Mouse (Mus musculus) neural tube, embryonic 13.5 days (tissue): ENCODE measurements around the gene Raf1. TPM values are rescaled to one million over a fixed set of nuclear protein-coding genes. Genes with fewer than 3 reads are reported as not detected.

Experiments used
- ATAC-seq: fragments of 200-750 bp; cut with Nextera tagmentation; 2 replicates; pipeline ENCODE4 v1.8.0; 2017; ENCODE audit warnings: low read depth, mild to moderate bottlenecking, moderate TSS enrichment, moderate library complexity
- H3K27ac ChIP-seq: fragments of 300-500 bp; sonication (generic); replicated peaks from 2 replicates; pipeline ENCODE4 v1.5.1; 2015; ENCODE audit warnings: moderate library complexity, mild to moderate bottlenecking, inconsistent platforms
- H3K27me3 ChIP-seq: fragments of 300-500 bp; sonication (generic); 2 replicates; pipeline ENCODE4 v1.6.1; 2015; ENCODE audit warnings: mild to moderate bottlenecking, inconsistent platforms
- H3K36me3 ChIP-seq: fragments of 300-500 bp; sonication (generic); 2 replicates; pipeline ENCODE4 v1.6.1; 2015; ENCODE audit warnings: mild to moderate bottlenecking, inconsistent platforms
- H3K4me1 ChIP-seq: fragments of 300-500 bp; sonication (generic); replicated peaks from 2 replicates; pipeline ENCODE4 v1.6.1; 2015; ENCODE audit warnings: inconsistent platforms
- H3K4me2 ChIP-seq: fragments of 300-500 bp; sonication (generic); 2 replicates; pipeline ENCODE4 v1.6.1; 2015; ENCODE audit warnings: inconsistent platforms, mild to moderate bottlenecking, moderate library complexity
- H3K4me3 ChIP-seq: fragments of 300-500 bp; sonication (generic); 2 replicates; pipeline ENCODE4 v1.5.1; 2015; ENCODE audit warnings: mild to moderate bottlenecking, inconsistent platforms
- H3K9ac ChIP-seq: fragments of 300-500 bp; sonication (generic); 2 replicates; pipeline ENCODE4 v1.6.1; 2015; ENCODE audit warnings: moderate library complexity, mild to moderate bottlenecking, inconsistent platforms
- H3K9me3 ChIP-seq: fragments of 300-500 bp; sonication (generic); 2 replicates; pipeline ENCODE4 v1.6.1; 2016; ENCODE audit warnings: inconsistent platforms
- WGBS: fragments of 180-500 bp; shearing (Covaris S2); methylation state at CpG from one replicate; pipeline ENCODE4 v1.1.7; 2015; 5-methylcytosine and 5-hydroxymethylcytosine counted together
- polyA plus RNA-seq: library from polyadenylated mRNA; unstranded; fragments of >200 nt; fragmentation: Nextera tagmentation; extraction: Ambion mirVana; gene quantifications from 2 replicates; pipeline ENCODE4 v1.2.1, GENCODE M21; 2015

Raf1 gene
- polyA plus RNA-seq, 1 experiment from 2014 or later, result 141 TPM

DNA sequence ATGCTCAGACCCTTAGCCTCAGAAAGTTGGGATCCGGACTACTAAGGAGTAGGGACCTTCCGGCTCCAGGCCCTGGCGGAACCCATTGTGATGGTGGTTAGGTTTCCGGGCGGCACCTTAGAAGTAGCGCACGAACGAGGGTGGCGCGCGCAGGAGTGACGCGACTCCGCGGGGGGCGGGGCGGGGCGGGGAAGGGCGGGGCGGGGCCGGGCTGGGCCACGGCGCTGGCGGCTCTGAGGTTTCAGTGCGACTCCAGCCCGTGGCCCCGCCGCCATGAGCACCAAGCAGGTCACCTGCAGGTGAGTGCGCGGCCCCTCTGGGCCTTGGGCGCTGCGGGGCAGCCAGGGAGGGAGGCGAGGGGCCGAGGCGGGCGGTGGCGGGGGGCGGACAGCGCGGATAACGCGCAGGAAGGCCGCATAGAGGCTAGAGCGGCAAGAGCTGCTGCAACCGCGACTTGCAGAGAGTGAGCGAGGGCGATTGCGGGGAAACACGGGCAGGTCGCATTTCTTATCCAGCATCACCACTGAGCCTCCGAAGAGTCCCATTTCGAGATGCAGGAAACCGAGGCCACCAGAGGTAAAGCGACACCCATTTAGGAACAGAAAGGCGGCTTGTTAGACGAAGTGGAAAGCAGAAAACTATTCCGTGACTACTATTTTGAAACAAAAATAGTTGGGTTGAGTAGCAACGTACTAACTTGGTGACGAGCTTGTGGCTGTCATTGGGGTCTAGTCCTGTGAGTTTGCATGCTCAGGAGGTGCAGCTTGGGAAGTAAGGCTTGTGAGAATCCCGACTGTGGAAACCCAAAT, 74.5 kb downstream of the Raf1 start, which contains the start of gene Mkrn2:
TSS of gene Mkrn2 (plus strand) at position 188 of the 809 bp plus-strand sequence.
- Histone ChIP-seq H3K27ac (peak within 1 kb of the TSS; percentile 84), H3K4me1 (peaks cover 13% of the 10 kb centered on the region), H3K4me3 (peak within 1 kb of the TSS; percentile 76), H3K27me3 (no peaks in the 10 kb centered on the region), H3K9me3 (no peaks in the 10 kb centered on the region), H3K4me2 (peak within 1 kb of the TSS; percentile 77), H3K9ac (peak within 1 kb of the TSS; percentile 91), H3K36me3 (0 out of 2 replicates have a peak, but pooled peaks cover 6% of the 10 kb centered on the region)
- WGBS, result under 1% methylated on average over 61 of the region's 61 CpGs
- ATAC-seq, result peak; percentile 89

DNA sequence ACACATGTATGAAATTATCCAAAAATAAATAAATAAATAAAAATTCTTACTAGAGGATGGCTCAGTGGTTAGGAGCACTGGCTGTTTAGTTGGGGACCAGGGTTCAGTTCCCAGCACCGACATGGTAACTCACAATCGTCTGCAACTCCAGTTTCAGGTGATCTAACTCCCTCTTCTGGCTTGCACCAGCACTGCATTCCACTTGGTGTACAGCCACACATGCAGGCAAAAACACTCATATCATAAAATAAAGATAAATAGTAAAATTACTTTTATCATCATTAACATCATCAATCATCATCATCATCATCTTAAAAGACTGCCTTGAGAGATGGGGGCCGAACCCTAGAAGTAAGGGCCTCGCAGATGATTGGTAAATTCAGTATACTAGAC, 75.1 kb downstream of the Raf1 start:
- peaks cover 13% of the 10 kb centered on the region for H3K4me1 ChIP-seq
- ATAC-seq, result peak; percentile 22; the same call in 1 of the 2 replicates
- 67% methylated on average over 4 of the region's 4 CpGs for WGBS
- no peak overlapping the region for H3K27ac ChIP-seq
- H3K4me3 ChIP-seq, result peak overlapping the region; percentile 76
- H3K27me3 ChIP-seq, result no peaks in the 10 kb centered on the region
- no peak overlapping the region for H3K9ac ChIP-seq
- H3K9me3 ChIP-seq, result no peaks in the 10 kb centered on the region
- H3K4me2 ChIP-seq, result peak overlapping the region; percentile 77
- 0 out of 2 replicates have a peak, but pooled peaks cover 6% of the 10 kb centered on the region for H3K36me3 ChIP-seq

GRCm38 (mm10) chr6:115595667-115596066, 80.8 kb downstream of the Raf1 start:
- no peak for ATAC-seq
- Histone ChIP-seq H3K9me3 (no peaks in the 10 kb centered on the region), H3K36me3 (no peaks in the 10 kb centered on the region), H3K27me3 (no peaks in the 10 kb centered on the region), H3K4me3 (no peak overlapping the region), H3K27ac (no peak overlapping the region), H3K9ac (no peak overlapping the region), H3K4me1 (no peaks in the 10 kb centered on the region), H3K4me2 (no peak overlapping the region)
- WGBS, result 63% methylated on average over 3 of the region's 3 CpGs

DNA sequence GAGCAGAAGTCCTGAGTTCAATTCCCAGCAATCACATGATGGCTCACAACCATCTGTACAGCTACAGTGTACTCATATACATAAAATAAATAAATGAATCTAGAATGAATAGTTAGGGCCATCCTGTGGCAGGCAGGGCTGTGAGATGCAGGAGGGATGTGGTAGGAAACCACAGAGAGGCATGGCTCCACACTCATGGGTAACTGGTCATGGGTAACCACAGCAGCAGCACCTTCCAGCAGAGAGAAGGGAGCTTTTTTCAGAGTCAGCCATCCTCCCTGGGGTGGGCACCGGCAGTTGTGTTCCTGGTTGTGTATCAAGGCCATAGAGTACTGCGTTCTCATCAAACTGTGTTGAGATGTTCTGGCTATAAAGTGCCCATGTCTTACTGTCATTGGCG, 82.0 kb downstream of the Raf1 start:
- no peak for ATAC-seq
- no peak overlapping the region for H3K27ac ChIP-seq
- no peaks in the 10 kb centered on the region for H3K36me3 ChIP-seq
- H3K4me3 ChIP-seq, result no peak overlapping the region
- no peak overlapping the region for H3K4me2 ChIP-seq
- H3K9me3 ChIP-seq, result no peaks in the 10 kb centered on the region
- no peak overlapping the region for H3K9ac ChIP-seq
- no peaks in the 10 kb centered on the region for H3K27me3 ChIP-seq
- H3K4me1 ChIP-seq, result no peaks in the 10 kb centered on the region
- WGBS, result 77% methylated on average over 3 of the region's 3 CpGs

DNA sequence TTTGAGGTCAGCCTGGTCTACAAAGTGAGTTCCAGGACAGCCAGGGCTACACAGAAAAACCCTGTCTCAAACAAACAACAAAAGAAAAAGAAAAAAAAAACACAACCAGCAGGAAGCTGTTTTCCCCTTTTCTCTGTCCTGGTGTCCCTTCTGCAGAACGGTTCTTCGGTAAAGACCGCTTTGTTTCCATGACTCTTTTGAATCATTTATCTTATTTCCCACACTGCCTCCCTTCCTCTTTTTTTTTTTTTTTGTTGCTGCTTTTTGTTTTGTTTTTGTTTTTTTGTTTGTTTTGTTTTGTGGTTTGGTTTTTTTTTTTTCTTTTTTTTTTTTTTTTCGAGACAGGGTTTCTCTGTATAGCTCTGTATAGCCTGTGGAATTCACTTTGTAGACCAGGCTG, 83.2 kb downstream of the Raf1 start:
- Histone ChIP-seq H3K9me3 (no peaks in the 10 kb centered on the region), H3K4me2 (no peak overlapping the region), H3K9ac (no peak overlapping the region), H3K27me3 (no peaks in the 10 kb centered on the region), H3K27ac (no peak overlapping the region), H3K4me3 (no peak overlapping the region), H3K36me3 (no peaks in the 10 kb centered on the region), H3K4me1 (no peaks in the 10 kb centered on the region)
- WGBS, result 77% methylated on average over 4 of the region's 4 CpGs
- ATAC-seq, result no peak

DNA sequence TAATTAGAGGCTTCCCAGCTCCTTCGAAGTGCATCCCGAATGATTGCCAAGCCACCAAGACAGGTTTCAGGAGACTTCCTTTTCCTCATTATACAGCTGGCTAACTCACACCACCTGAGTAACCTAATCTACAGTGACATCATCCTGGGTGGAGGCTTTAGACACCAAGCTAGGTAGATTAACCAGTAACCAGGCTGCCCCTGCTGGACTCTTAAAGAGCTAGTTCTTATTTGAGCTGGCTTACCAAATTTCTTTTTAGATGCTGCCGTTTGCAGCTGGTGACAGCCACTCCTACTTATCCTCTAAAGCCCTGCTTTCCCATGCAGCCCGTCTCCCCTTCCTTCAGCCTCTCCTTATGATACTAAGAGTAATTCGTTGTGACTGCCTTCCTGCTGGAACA, 84.0 kb downstream of the Raf1 start, which contains the start of gene Mkrn2os:
TSS of gene Mkrn2os (minus strand) at position 119 of the 400 bp plus-strand sequence.
- WGBS, result 70% methylated on average over 5 of the region's 5 CpGs
- Histone ChIP-seq H3K27me3 (no peaks in the 10 kb centered on the region), H3K4me3 (no peak within 1 kb of the TSS), H3K4me2 (no peak within 1 kb of the TSS), H3K27ac (no peak within 1 kb of the TSS), H3K36me3 (no peaks in the 10 kb centered on the region), H3K9me3 (no peaks in the 10 kb centered on the region), H3K4me1 (no peaks in the 10 kb centered on the region), H3K9ac (no peak within 1 kb of the TSS)
- ATAC-seq, result no peak

- no peak overlapping the region for H3K27ac ChIP-seq
- H3K27me3 ChIP-seq, result no peaks in the 10 kb centered on the region
- H3K4me1 ChIP-seq, result no peaks in the 10 kb centered on the region
- no peak for ATAC-seq
- 88% methylated on average over 19 of the region's 19 CpGs for WGBS
- H3K4me3 ChIP-seq, result no peak overlapping the region
- H3K36me3 ChIP-seq, result no peaks in the 10 kb centered on the region
- no peaks in the 10 kb centered on the region for H3K9me3 ChIP-seq
- H3K9ac ChIP-seq, result no peak overlapping the region
- H3K4me2 ChIP-seq, result no peak overlapping the region
Observed at GRCm38 (mm10) chr6:115591692-115592359, 84.6 kb downstream of the Raf1 start.

- no peak for ATAC-seq
- H3K27ac ChIP-seq, result no peak overlapping the region
- no peaks in the 10 kb centered on the region for H3K9me3 ChIP-seq
- peaks cover 8% of the 10 kb centered on the region; the same call in 1 of the 2 replicates for H3K36me3 ChIP-seq
- no peak overlapping the region for H3K4me2 ChIP-seq
- no peak overlapping the region for H3K9ac ChIP-seq
- no peak overlapping the region for H3K4me3 ChIP-seq
- no peaks in the 10 kb centered on the region for H3K27me3 ChIP-seq
- WGBS, result 87% methylated on average over 10 of the region's 10 CpGs
- H3K4me1 ChIP-seq, result no peaks in the 10 kb centered on the region
Observed at GRCm38 (mm10) chr6:115586321-115586720, 90.1 kb downstream of the Raf1 start.

GRCm38 (mm10) chr6:115584176-115584575, 92.3 kb downstream of the Raf1 start:
- WGBS, result 80% methylated on average over 3 of the region's 3 CpGs
- H3K4me2 ChIP-seq, result no peak overlapping the region
- no peak overlapping the region for H3K9ac ChIP-seq
- H3K9me3 ChIP-seq, result no peaks in the 10 kb centered on the region
- peaks cover 26% of the 10 kb centered on the region for H3K36me3 ChIP-seq
- H3K27me3 ChIP-seq, result no peaks in the 10 kb centered on the region
- H3K27ac ChIP-seq, result no peak overlapping the region
- ATAC-seq, result no peak
- H3K4me3 ChIP-seq, result no peak overlapping the region
- H3K4me1 ChIP-seq, result no peaks in the 10 kb centered on the region

DNA sequence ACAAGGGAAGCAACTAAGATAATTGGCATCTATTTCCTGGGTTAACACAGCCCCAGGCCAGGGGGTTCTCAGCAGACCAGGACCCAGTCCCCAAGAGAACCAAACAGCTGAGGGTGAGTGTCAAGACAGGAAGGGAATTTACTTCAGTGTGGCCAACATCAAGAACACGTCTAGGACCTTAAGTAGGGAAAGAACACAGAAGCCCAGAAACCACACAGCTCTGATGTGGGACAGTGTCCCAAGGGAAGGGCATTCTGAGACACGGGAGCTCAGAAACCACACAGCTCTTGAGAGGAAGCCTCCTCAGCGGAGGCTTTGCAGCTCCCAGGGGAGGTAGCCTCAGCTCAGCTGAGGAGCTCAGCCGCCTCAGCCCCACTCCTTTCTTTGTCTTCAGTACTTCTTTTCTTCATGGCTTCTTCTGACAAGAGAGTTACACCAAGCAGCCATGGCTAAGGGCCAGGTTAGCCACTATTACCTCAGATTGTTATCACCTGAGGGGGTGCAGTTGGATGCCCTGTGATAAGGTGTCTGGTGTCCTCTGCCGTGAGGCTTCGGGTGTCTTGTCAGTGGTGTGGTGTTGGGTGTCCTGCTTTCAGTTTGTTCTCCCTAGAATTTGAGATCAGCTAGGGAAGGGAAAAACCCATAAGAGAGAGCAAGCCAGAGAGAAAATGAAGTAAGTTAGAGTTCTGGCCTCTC, 92.9 kb downstream of the Raf1 start:
- ATAC-seq, result no peak
- 72% methylated on average over 6 of the region's 6 CpGs for WGBS
- H3K36me3 ChIP-seq, result peaks cover 31% of the 10 kb centered on the region

GRCm38 (mm10) chr6:115582328-115583115, 93.9 kb downstream of the Raf1 start:
- H3K4me2 ChIP-seq, result no peak overlapping the region
- peaks cover 42% of the 10 kb centered on the region for H3K36me3 ChIP-seq
- no peak overlapping the region for H3K4me3 ChIP-seq
- WGBS, result 87% methylated on average over 10 of the region's 10 CpGs
- H3K27ac ChIP-seq, result no peak overlapping the region
- no peak overlapping the region for H3K9ac ChIP-seq
- H3K4me1 ChIP-seq, result no peaks in the 10 kb centered on the region
- ATAC-seq, result no peak
- no peaks in the 10 kb centered on the region for H3K9me3 ChIP-seq
- no peaks in the 10 kb centered on the region for H3K27me3 ChIP-seq

More for the DNA sequence above, 92.9 kb downstream of the Raf1 start:
- Histone ChIP-seq H3K9ac (no peak overlapping the region), H3K4me2 (no peak overlapping the region), H3K9me3 (no peaks in the 10 kb centered on the region), H3K4me1 (no peaks in the 10 kb centered on the region), H3K27ac (no peak overlapping the region), H3K27me3 (no peaks in the 10 kb centered on the region), H3K4me3 (no peak overlapping the region)
